Comparison of ENCODE assay signal across 18 mouse cellular contexts in genomic region chr14:77585031-77585800, GRCm38 (mm10).
A peak's percentile ranks its signal among the peaks of the same experiment; 100 is the strongest.
DNase-seq lines count a peak whose midpoint lies in the region; ATAC-seq and TF ChIP-seq lines count a peak whose summit lies in the region.
"Had no signal": no experiment of that assay in that cellular context is flagged by ENCODE, and none has a peak within 500 bp of the region (broad histone marks: within the 10 kb centered on the region; RNA-seq: fewer than 3 reads in every experiment).

No protein-coding gene starts in this region.

- WGBS in hindbrain, embryonic 13.5 days: 73% methylated on average over 11 of the region's 11 CpGs
- WGBS in hindbrain, embryonic 10.5 days: 73% methylated on average over 11 of the region's 11 CpGs
- 39% methylated on average over 11 of the region's 11 CpGs for WGBS in forebrain, postnatal 0 days
- WGBS in limb, embryonic 12.5 days: 36% methylated on average over 11 of the region's 11 CpGs

- H3K4me2 ChIP-seq in hindbrain, embryonic 13.5 days: no peak overlapping the region
- H3K4me2 ChIP-seq in forebrain, postnatal 0 days (ENCODE audit: low read depth): no peak overlapping the region
- peak overlapping the region; percentile 11; the same call in 1 of the 2 replicates for H3K4me2 ChIP-seq in limb, embryonic 12.5 days
- H3K4me2 ChIP-seq: intestine, embryonic 15.5 days; limb, embryonic 13.5 days; midbrain, embryonic 12.5 days had no signal

- H3K9me3 ChIP-seq in hindbrain, embryonic 13.5 days: no peaks in the 10 kb centered on the region
- no peaks in the 10 kb centered on the region for H3K9me3 ChIP-seq in hindbrain, embryonic 10.5 days
- no peaks in the 10 kb centered on the region for H3K9me3 ChIP-seq in forebrain, postnatal 0 days (ENCODE audit: low read length)
- H3K9me3 ChIP-seq in limb, embryonic 12.5 days: no peaks in the 10 kb centered on the region
- H3K9me3 ChIP-seq: intestine, embryonic 15.5 days; limb, embryonic 13.5 days; midbrain, embryonic 12.5 days had no signal

- ATAC-seq in hindbrain, embryonic 13.5 days (ENCODE audit: low FRiP score): no peak
- no peak for ATAC-seq in forebrain, postnatal 0 days
- no peak for ATAC-seq in limb, embryonic 12.5 days (ENCODE audit: insufficient number of reproducible peaks, insufficient read depth, low FRiP score, low TSS enrichment, low read depth)
- ATAC-seq: intestine, embryonic 15.5 days had no signal

- DNase-seq in adrenal gland, postnatal 14 days: peak; percentile 21
- no peak for DNase-seq in adrenal gland, postnatal 25 days
- no peak for DNase-seq in hindbrain, embryonic 10.5 days (ENCODE audit: low spot score)
- DNase-seq in forebrain, postnatal 0 days: peak; percentile 60
- no peak for DNase-seq in left cerebral cortex, postnatal 25 days (ENCODE audit: low spot score in 2 of 2)
- DNase-seq in layer of hippocampus, adult 11-12 months (ENCODE audit: low spot score): no peak
- DNase-seq: cerebellum, adult 11-12 months; kidney, postnatal 10 days; layer of hippocampus, adult 9-11 months; lung, postnatal 36 days; right cerebral cortex, postnatal 25 days; thymus, postnatal 25 days had no signal

- H3K36me3 ChIP-seq in hindbrain, embryonic 13.5 days: 0 out of 2 replicates have a peak, but pooled peaks cover 5% of the 10 kb centered on the region
- no peaks in the 10 kb centered on the region for H3K36me3 ChIP-seq in hindbrain, embryonic 10.5 days
- H3K36me3 ChIP-seq in forebrain, postnatal 0 days (ENCODE audit: insufficient read depth): no peaks in the 10 kb centered on the region
- no peaks in the 10 kb centered on the region for H3K36me3 ChIP-seq in limb, embryonic 12.5 days
- H3K36me3 ChIP-seq: intestine, embryonic 15.5 days; limb, embryonic 13.5 days; midbrain, embryonic 12.5 days had no signal

- TF ChIP-seq CTCF in forebrain, postnatal 0 days (IDR thresholded peaks at IDR 0.05; ENCODE audit: low read depth): peak; percentile 35; the same call in 1 of the 2 replicates

- peaks cover 8% of the 10 kb centered on the region; the same call in 1 of the 2 replicates for H3K4me1 ChIP-seq in hindbrain, embryonic 13.5 days (replicated peaks)
- peaks cover 32% of the 10 kb centered on the region for H3K4me1 ChIP-seq in hindbrain, embryonic 10.5 days (replicated peaks)
- H3K4me1 ChIP-seq in forebrain, postnatal 0 days (ENCODE audit: insufficient read depth): no peaks in the 10 kb centered on the region
- peaks cover 47% of the 10 kb centered on the region for H3K4me1 ChIP-seq in limb, embryonic 12.5 days (replicated peaks)

- H3K27ac ChIP-seq in hindbrain, embryonic 13.5 days: peak overlapping the region; percentile 35; the same call in 1 of the 2 replicates
- no peak overlapping the region for H3K27ac ChIP-seq in hindbrain, embryonic 10.5 days
- no peak overlapping the region for H3K27ac ChIP-seq in forebrain, postnatal 0 days (ENCODE audit: low read depth, low read length)
- no peak overlapping the region for H3K27ac ChIP-seq in limb, embryonic 12.5 days
- H3K27ac ChIP-seq: intestine, embryonic 15.5 days; limb, embryonic 13.5 days; midbrain, embryonic 12.5 days had no signal

- H3K9ac ChIP-seq in hindbrain, embryonic 13.5 days: no peak overlapping the region
- H3K9ac ChIP-seq in forebrain, postnatal 0 days: no peak overlapping the region
- no peak overlapping the region for H3K9ac ChIP-seq in limb, embryonic 12.5 days (replicated peaks)
- H3K9ac ChIP-seq: intestine, embryonic 15.5 days; limb, embryonic 13.5 days; midbrain, embryonic 12.5 days had no signal

- intact Hi-C loops in left cerebral cortex, postnatal 25 days (cut with DNase I): no loop called here

- no peaks in the 10 kb centered on the region for H3K27me3 ChIP-seq in hindbrain, embryonic 13.5 days
- no peaks in the 10 kb centered on the region for H3K27me3 ChIP-seq in hindbrain, embryonic 10.5 days (ENCODE audit: insufficient read depth, poor library complexity, severe bottlenecking)
- no peaks in the 10 kb centered on the region for H3K27me3 ChIP-seq in forebrain, postnatal 0 days (ENCODE audit: insufficient read depth, low read length)
- H3K27me3 ChIP-seq in limb, embryonic 12.5 days: no peaks in the 10 kb centered on the region; the same call in 1 of the 2 replicates
- H3K27me3 ChIP-seq: intestine, embryonic 15.5 days; limb, embryonic 13.5 days; midbrain, embryonic 12.5 days had no signal

- no peak overlapping the region for H3K4me3 ChIP-seq in hindbrain, embryonic 13.5 days
- no peak overlapping the region for H3K4me3 ChIP-seq in hindbrain, embryonic 10.5 days
- no peak overlapping the region for H3K4me3 ChIP-seq in forebrain, postnatal 0 days (ENCODE audit: low read depth, low read length)
- no peak overlapping the region for H3K4me3 ChIP-seq in limb, embryonic 12.5 days (replicated peaks)
- H3K4me3 ChIP-seq: intestine, embryonic 15.5 days; limb, embryonic 13.5 days; midbrain, embryonic 12.5 days; myocyte had no signal

Comparison
In these comparisons a context has a peak if more than half of its experiments do, and no peak if none do; other contexts are left out.
1. DNase-seq: peak in adrenal gland, postnatal 14 days (single experiment) and forebrain, postnatal 0 days (single experiment); none in adrenal gland, postnatal 25 days (single experiment), hindbrain, embryonic 10.5 days (single experiment), left cerebral cortex, postnatal 25 days (0 of 2) and layer of hippocampus, adult 11-12 months (single experiment).